Mouse (Mus musculus): Measurements from ENCODE around the gene Ajap1. TPM values are rescaled to one million over a fixed set of nuclear protein-coding genes. Genes with fewer than 3 reads are reported as not detected.

Ajap1 gene
- polyA plus RNA-seq (2012; ENCODE audit: low replicate concordance): not detected in 2 replicates

DNA sequence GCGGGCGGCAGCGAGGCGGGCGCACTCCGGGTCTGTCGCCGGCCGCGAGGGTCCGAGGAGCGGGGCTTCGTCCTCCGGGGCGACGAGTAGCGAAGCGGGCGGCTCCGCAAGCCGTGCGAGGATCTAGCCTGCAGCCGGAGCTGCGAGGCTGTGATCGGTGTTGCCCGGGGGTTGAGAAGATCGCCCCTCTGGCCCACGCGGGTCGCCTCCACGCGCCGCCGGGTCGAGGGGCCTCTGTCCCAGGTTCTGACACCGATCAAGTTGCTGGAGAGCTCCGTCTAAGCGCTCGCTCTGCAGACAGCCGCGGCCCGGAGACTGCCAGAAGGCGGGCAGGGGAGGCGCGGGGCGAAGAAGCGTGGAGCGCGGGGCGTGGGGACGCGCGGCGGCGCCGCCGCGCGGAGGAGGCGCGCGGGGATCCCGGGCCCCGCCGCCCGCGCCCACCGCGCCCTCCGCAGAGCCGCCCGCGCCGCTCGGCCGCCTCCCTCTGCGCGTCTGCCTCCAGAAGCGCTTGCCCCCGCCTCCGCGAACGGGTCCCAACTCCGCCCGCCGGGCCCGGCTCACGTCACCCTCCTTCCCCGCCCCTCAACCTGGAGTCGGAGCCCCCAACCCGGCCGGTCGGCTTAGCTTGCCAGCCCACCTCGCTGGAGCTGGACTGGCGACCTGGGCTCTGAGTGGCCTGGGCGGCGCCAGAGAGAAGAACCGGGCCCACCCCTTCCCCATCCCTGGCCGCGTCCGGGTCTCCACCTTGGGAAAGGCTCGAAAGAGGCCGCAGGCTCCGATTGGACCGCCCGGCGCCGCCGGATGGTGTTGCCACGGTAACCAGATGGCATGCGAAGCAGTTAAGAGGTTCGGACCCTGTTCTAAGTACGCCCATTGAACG lies at the start of gene Ajap1:
Gene Ajap1 (minus strand): TSS at position 353 of the 880 bp plus-strand sequence.

Measured in leukemia stem cell, adult 10-12 weeks (primary cell).